Mouse (Mus musculus) lung, adult 2 months (tissue): ENCODE measurements around the gene Rdh19. TPM values are rescaled to one million over a fixed set of nuclear protein-coding genes. Genes with fewer than 3 reads are reported as not detected.
A peak's percentile ranks its signal among the peaks of the same experiment; 100 is the strongest.
"Not testable (repeated sequence)": the region's sequence is repeated elsewhere in the genome, so short reads cannot be mapped to it uniquely, and the experiment has no call there.

ENCODE experiments used
- DNase-seq: peaks from one replicate; pipeline ENCODE4 v3.0.0; 2022
- H3K4me1 ChIP-seq: fragments of 200-500 bp; 2 replicates; pipeline ENCODE4 v1.6.1; 2011; ENCODE audit warnings: low read length; ENCODE audit not compliant: control insufficient read depth, insufficient read depth
- H3K4me3 ChIP-seq: fragments of 200-500 bp; replicated peaks from 2 replicates; pipeline ENCODE3; 2011; ENCODE audit warnings: low read depth, mild to moderate bottlenecking, control low read depth, low read length; ENCODE audit errors: extremely low read depth
- CTCF ChIP-seq: fragments of 200-500 bp; IDR thresholded peaks from 2 replicates; pipeline ENCODE4 v1.5.1; 2011; ENCODE audit warnings: mild to moderate bottlenecking, low read length, control low read depth; ENCODE audit not compliant: insufficient read depth
- POLR2A ChIP-seq: fragments of 200-500 bp; IDR thresholded peaks from 2 replicates; pipeline ENCODE4 v1.6.1; 2011; ENCODE audit warnings: low read depth, mild to moderate bottlenecking, control low read depth, low read length, borderline replicate concordance; ENCODE audit errors: extremely low read depth
- WGBS: fragments of 180-500 bp; shearing (Covaris S2); methylation state at CpG from one replicate; pipeline ENCODE4 v1.1.7; 2018; 5-methylcytosine and 5-hydroxymethylcytosine counted together
- polyA plus RNA-seq: library from polyadenylated mRNA; depleted of rRNA; stranded (reverse); fragments of >200 nt; gene quantifications from 2 replicates; pipeline ENCODE4 v1.2.3, GENCODE M21; 2012

Gene Rdh19
- polyA plus RNA-seq, 1 experiment: not detected

GRCm38 (mm10) chr10:127835292-127835691 is 14.4 kb upstream of the Rdh19 start:
- DNase-seq: no peak
- TF ChIP-seq POLR2A (no peak), CTCF (no peak)
- WGBS: 44% methylated on average over 5 of the region's 5 CpGs
- Histone ChIP-seq H3K4me3 (no peak overlapping the region), H3K4me1 (no peaks in the 10 kb centered on the region)

GRCm38 (mm10) chr10:127837793-127838192 is 11.9 kb upstream of the Rdh19 start:
- H3K4me3 ChIP-seq, H3K4me1 ChIP-seq, DNase-seq: not testable (repeated sequence)
- WGBS: 73% methylated on average over 5 of the region's 5 CpGs

- TF ChIP-seq POLR2A: no peak
- no peak for TF ChIP-seq CTCF
- no peak for DNase-seq
- 81% methylated on average over 2 of the region's 2 CpGs for WGBS
- Histone ChIP-seq H3K4me3 (no peak overlapping the region), H3K4me1 (no peaks in the 10 kb centered on the region)
These were observed 11.2 kb upstream of the Rdh19 start for GRCm38 (mm10) chr10:127838539-127838938.

- TF ChIP-seq CTCF: no peak
- 65% methylated on average over 2 of the region's 2 CpGs for WGBS
- Histone ChIP-seq H3K4me1 (no peaks in the 10 kb centered on the region), H3K4me3 (no peak overlapping the region)
- DNase-seq: no peak
These were observed 9.0 kb upstream of the Rdh19 start for GRCm38 (mm10) chr10:127840776-127841175.

GRCm38 (mm10) chr10:127845945-127846344 is 3.8 kb upstream of the Rdh19 start:
- not testable (repeated sequence) for DNase-seq, H3K4me1 ChIP-seq, H3K4me3 ChIP-seq
- WGBS: 87% methylated on average over 5 of the region's 5 CpGs

GRCm38 (mm10) chr10:127848089-127848488 is 1.6 kb upstream of the Rdh19 start:
- TF ChIP-seq CTCF: no peak
- no peak for TF ChIP-seq POLR2A
- DNase-seq: no peak
- WGBS: 75% methylated on average over 1 of the region's 1 CpGs
- Histone ChIP-seq H3K4me1 (no peaks in the 10 kb centered on the region), H3K4me3 (no peak overlapping the region)

- no peak overlapping the region for H3K4me3 ChIP-seq
- TF ChIP-seq POLR2A: no peak
- no peak for TF ChIP-seq CTCF
- H3K4me1 ChIP-seq: no peaks in the 10 kb centered on the region
- no peak for DNase-seq
These were observed 6.6 kb downstream of the Rdh19 start for GRCm38 (mm10) chr10:127856376-127856775.

GRCm38 (mm10) chr10:127864931-127865330 is 15.2 kb downstream of the Rdh19 start:
- Histone ChIP-seq H3K4me1 (no peaks in the 10 kb centered on the region), H3K4me3 (no peak overlapping the region)
- DNase-seq: no peak
- TF ChIP-seq POLR2A (no peak), CTCF (no peak)

- 89% methylated on average over 3 of the region's 3 CpGs for WGBS
- no peak for TF ChIP-seq CTCF
- no peak for TF ChIP-seq POLR2A
- no peak for DNase-seq
- Histone ChIP-seq H3K4me1 (no peaks in the 10 kb centered on the region), H3K4me3 (no peak within 1 kb of the TSS)
These were observed 16.5 kb downstream of the Rdh19 start, which contains the start of gene Rdh16f2 for GRCm38 (mm10) chr10:127866232-127866631. Rdh16f2 (plus strand) TSS chr10:127866474.

- no peak overlapping the region for H3K4me3 ChIP-seq
- peaks cover under 1% of the 10 kb centered on the region; the same call in 1 of the 2 replicates for H3K4me1 ChIP-seq
- no peak for DNase-seq
- WGBS: 74% methylated on average over 4 of the region's 4 CpGs
- TF ChIP-seq POLR2A (no peak), CTCF (no peak)
These were observed 22.8 kb downstream of the Rdh19 start for GRCm38 (mm10) chr10:127872484-127872883.

GRCm38 (mm10) chr10:127877681-127878080 is 28.0 kb downstream of the Rdh19 start:
- H3K4me1 ChIP-seq: peaks cover 7% of the 10 kb centered on the region; the same call in 1 of the 2 replicates
- H3K4me3 ChIP-seq: no peak overlapping the region
- peak; percentile 10 for DNase-seq
- TF ChIP-seq POLR2A: no peak
- TF ChIP-seq CTCF: no peak
- 39% methylated on average over 2 of the region's 2 CpGs for WGBS
